Mouse (Mus musculus): Measurements from ENCODE around the gene Gm3106.
"Not testable (repeated sequence)": the region's sequence is repeated elsewhere in the genome, so short reads cannot be mapped to it uniquely, and the experiment has no call there.

The Gm3106 gene

GRCm38 (mm10) chr5:94217705-94218104 lies at the start of gene Gm3106:
Gene Gm3106, plus strand, starts transcription at chr5:94218005.
- DNase-seq (ENCODE audit: low read depth), result not testable (repeated sequence)
